Mouse (Mus musculus): ENCODE measurements at regions not wholly inside any gene's neighbourhood (a gene's known extent, or its start where the extent isn't known, plus 50 kb on each side); places are given as distances from the start of the nearest gene placed in this dataset.
A peak's percentile ranks its signal among the peaks of the same experiment; 100 is the strongest.

- DNase-seq (ENCODE audit: extremely low spot score), result no peak
These were observed 62.2 kb downstream of the Ttc32 start for GRCm38 (mm10) chr12:9091951-9092350.

GRCm38 (mm10) chr12:9095061-9095460, 65.3 kb downstream of the Ttc32 start:
- DNase-seq (ENCODE audit: extremely low spot score), result no peak

GRCm38 (mm10) chr12:9106416-9106815, 76.6 kb downstream of the Ttc32 start:
- DNase-seq (ENCODE audit: extremely low spot score), result no peak

- DNase-seq (ENCODE audit: extremely low spot score), result no peak
These were observed 80.0 kb downstream of the Ttc32 start for GRCm38 (mm10) chr12:9109806-9110205.

- no peak for DNase-seq (ENCODE audit: extremely low spot score)
These were observed 82.4 kb downstream of the Ttc32 start for GRCm38 (mm10) chr12:9112161-9112674.

- DNase-seq (ENCODE audit: extremely low spot score), result no peak
These were observed 83.9 kb downstream of the Ttc32 start for GRCm38 (mm10) chr12:9113652-9114051.

GRCm38 (mm10) chr12:9114061-9114460, 84.3 kb downstream of the Ttc32 start:
- no peak for DNase-seq (ENCODE audit: extremely low spot score)

- DNase-seq (ENCODE audit: extremely low spot score), result no peak
These were observed 88.8 kb downstream of the Ttc32 start for GRCm38 (mm10) chr12:9118576-9118975.

- DNase-seq (ENCODE audit: extremely low spot score), result no peak
These were observed 98.2 kb downstream of the Ttc32 start for GRCm38 (mm10) chr12:9127931-9128550.

- DNase-seq (ENCODE audit: extremely low spot score), result no peak
These were observed 98.9 kb downstream of the Ttc32 start for GRCm38 (mm10) chr12:9128581-9129275.

- no peak for DNase-seq (ENCODE audit: extremely low spot score)
These were observed 102.8 kb downstream of the Ttc32 start for GRCm38 (mm10) chr12:9132621-9133020.

- no peak for DNase-seq (ENCODE audit: extremely low spot score)
These were observed 104.4 kb downstream of the Ttc32 start for GRCm38 (mm10) chr12:9133890-9134870.

GRCm38 (mm10) chr12:9151001-9151400, 121.2 kb downstream of the Ttc32 start:
- no peak for DNase-seq (ENCODE audit: extremely low spot score)

- DNase-seq (ENCODE audit: extremely low spot score), result no peak
These were observed 121.6 kb downstream of the Ttc32 start for GRCm38 (mm10) chr12:9151426-9151825.

GRCm38 (mm10) chr12:9154491-9154890, 124.7 kb downstream of the Ttc32 start:
- no peak for DNase-seq (ENCODE audit: extremely low spot score)

GRCm38 (mm10) chr12:9156794-9157193, 127.0 kb downstream of the Ttc32 start:
- DNase-seq (ENCODE audit: extremely low spot score), result no peak

GRCm38 (mm10) chr12:9158751-9159150, 129.0 kb downstream of the Ttc32 start:
- no peak for DNase-seq (ENCODE audit: extremely low spot score)

GRCm38 (mm10) chr12:9165367-9165940, 135.7 kb downstream of the Ttc32 start:
- no peak for DNase-seq (ENCODE audit: extremely low spot score)

GRCm38 (mm10) chr12:9166218-9166908, 136.6 kb downstream of the Ttc32 start:
- peak; percentile 69 for DNase-seq (ENCODE audit: extremely low spot score)

- no peak for DNase-seq (ENCODE audit: extremely low spot score)
These were observed 139.2 kb downstream of the Ttc32 start for GRCm38 (mm10) chr12:9169008-9169407.

GRCm38 (mm10) chr12:9173680-9174079, 143.9 kb downstream of the Ttc32 start:
- DNase-seq (ENCODE audit: extremely low spot score), result no peak

Data from embryo, embryonic 9.5 days (tissue).